Mouse (Mus musculus): ENCODE results near the gene Gli2. TPM values are rescaled to one million over a fixed set of nuclear protein-coding genes. Genes with fewer than 3 reads are reported as not detected.
A peak's percentile ranks its signal among the peaks of the same experiment; 100 is the strongest.

Gli2 gene
- total and polyA plus RNA-seq, 3 experiments: 1.5 to 11.3 TPM; not detected in 1

DNA sequence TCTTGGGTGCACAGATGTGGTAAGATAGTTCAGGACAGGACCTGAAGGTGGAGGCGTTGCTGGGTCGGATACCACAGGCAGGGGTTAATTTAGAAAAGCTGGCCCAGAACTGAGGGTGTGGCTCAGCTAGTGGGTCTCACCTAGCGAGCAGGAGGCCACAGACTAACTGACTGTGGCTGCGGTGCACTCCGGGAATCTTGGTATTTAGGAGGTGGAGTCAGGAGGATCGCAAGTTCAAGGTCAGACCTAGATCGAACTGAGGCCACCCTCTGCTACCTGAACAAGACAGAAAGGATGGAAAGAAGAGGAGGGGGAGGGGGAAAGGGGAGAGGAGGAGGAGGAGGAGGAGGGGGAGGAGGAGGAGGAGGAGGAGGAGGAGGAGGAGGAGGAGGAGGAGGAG lies 22.1 kb upstream of the Gli2 start:
- no peak overlapping the region for H3K9ac ChIP-seq (ENCODE audit: control insufficient read depth, low read depth, low read length, poor library complexity, severe bottlenecking)
- TF ChIP-seq GABPA (IDR thresholded peaks at IDR 0.05; ENCODE audit: low read depth, low read length) (no peak), POLR2AphosphoS2 (IDR thresholded peaks at IDR 0.05; ENCODE audit: low read length) (no peak), ELF1 (IDR thresholded peaks at IDR 0.05; ENCODE audit: low read depth, low read length) (no peak), GATA1 (IDR thresholded peaks at IDR 0.05; ENCODE audit: low read depth, low read length) (no peak), MEF2A (IDR thresholded peaks at IDR 0.05; ENCODE audit: extremely low read depth, insufficient replicate concordance, low read depth, low read length, poor library complexity, severe bottlenecking) (no peak), POLR2AphosphoS5 (IDR thresholded peaks at IDR 0.05; ENCODE audit: borderline replicate concordance, low read depth, low read length) (no peak), MYB (IDR thresholded peaks at IDR 0.05; ENCODE audit: low read depth, low read length) (no peak), NRF1 (IDR thresholded peaks at IDR 0.05; ENCODE audit: insufficient read depth, low read depth, low read length, poor library complexity, severe bottlenecking) (no peak), CHD1 (IDR thresholded peaks at IDR 0.05; ENCODE audit: low read depth, low read length) (no peak), BHLHE40 (IDR thresholded peaks at IDR 0.05; ENCODE audit: borderline replicate concordance, low read depth, low read length) (no peak), CTCF (IDR thresholded peaks at IDR 0.05 in 2 of 3, conservative IDR thresholded peaks at IDR 0.05 in 1 of 3; ENCODE audit: control insufficient read depth in 1 of 3, insufficient read depth in 1 of 3, low read depth in 2 of 3, low read length in 3 of 3, poor library complexity in 1 of 3, severe bottlenecking in 1 of 3) (no peak), MYC (IDR thresholded peaks at IDR 0.05; ENCODE audit: low read depth, low read length) (no peak), SIN3A (IDR thresholded peaks at IDR 0.05; ENCODE audit: low read length) (no peak), POLR2A (IDR thresholded peaks at IDR 0.05; ENCODE audit: control insufficient read depth in 1 of 2, insufficient read depth in 1 of 2, low read depth in 1 of 2, low read length in 2 of 2, poor library complexity in 1 of 2) (no peak), ZKSCAN1 (IDR thresholded peaks at IDR 0.05; ENCODE audit: low read depth, low read length) (no peak)
- no peak for DNase-seq (ENCODE audit: low read depth, low spot score)
- H3K4me3 ChIP-seq (ENCODE audit: control insufficient read depth in 1 of 2, insufficient read depth in 1 of 2, low read depth in 2 of 2, low read length in 2 of 2): no peak overlapping the region
- H3K36me3 ChIP-seq (ENCODE audit: control insufficient read depth in 1 of 2, insufficient read depth in 2 of 2, low read length in 2 of 2): no peaks in the 10 kb centered on the region
- no peaks in the 10 kb centered on the region for H3K27me3 ChIP-seq (ENCODE audit: control insufficient read depth in 1 of 2, insufficient read depth in 2 of 2, low read length in 2 of 2)
- no peaks in the 10 kb centered on the region for H3K79me2 ChIP-seq (ENCODE audit: control insufficient read depth, insufficient read depth, low read length, poor library complexity)
- no peak overlapping the region for H3K27ac ChIP-seq (ENCODE audit: control insufficient read depth, low read depth, low read length)
- H3K4me1 ChIP-seq (ENCODE audit: control insufficient read depth in 1 of 2, insufficient read depth in 2 of 2, low read length in 2 of 2): no peaks in the 10 kb centered on the region
- no peaks in the 10 kb centered on the region for H3K9me3 ChIP-seq (replicated peaks; ENCODE audit: insufficient read depth, low read length)

DNA sequence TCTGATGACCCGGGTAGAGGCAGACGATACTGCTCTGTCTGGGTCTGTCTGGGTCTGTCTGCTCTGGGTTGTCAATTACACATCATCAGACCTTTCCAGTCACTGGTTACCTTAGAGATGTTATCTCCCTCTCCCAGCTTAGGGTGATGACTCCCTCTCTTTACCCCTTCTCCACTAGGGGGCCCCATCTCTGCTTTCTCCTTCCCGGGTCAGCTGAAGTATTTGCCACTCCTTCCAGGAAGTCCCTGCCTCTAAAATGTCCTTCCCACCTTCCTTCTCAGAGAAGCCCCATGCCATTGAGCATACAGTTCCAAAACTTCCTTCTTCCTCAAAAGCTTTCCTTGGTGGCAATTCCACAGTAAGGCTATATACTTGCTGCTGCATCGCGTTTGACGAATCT lies 21.5 kb upstream of the Gli2 start:
- H3K9ac ChIP-seq (ENCODE audit: control insufficient read depth, low read depth, low read length, poor library complexity, severe bottlenecking): no peak overlapping the region
- H3K4me1 ChIP-seq (ENCODE audit: control insufficient read depth in 1 of 2, insufficient read depth in 2 of 2, low read length in 2 of 2): no peaks in the 10 kb centered on the region
- no peak for DNase-seq (ENCODE audit: low read depth, low spot score)
- no peaks in the 10 kb centered on the region for H3K79me2 ChIP-seq (ENCODE audit: control insufficient read depth, insufficient read depth, low read length, poor library complexity)
- H3K9me3 ChIP-seq (replicated peaks; ENCODE audit: insufficient read depth, low read length): no peaks in the 10 kb centered on the region
- TF ChIP-seq CHD1 (IDR thresholded peaks at IDR 0.05; ENCODE audit: low read depth, low read length) (no peak), CTCF (IDR thresholded peaks at IDR 0.05 in 2 of 3, conservative IDR thresholded peaks at IDR 0.05 in 1 of 3; ENCODE audit: control insufficient read depth in 1 of 3, insufficient read depth in 1 of 3, low read depth in 2 of 3, low read length in 3 of 3, poor library complexity in 1 of 3, severe bottlenecking in 1 of 3) (0 out of 6 replicates have a peak, but pooled peaks of 1 of the 3 experiments have one; percentile 2), TAL1 (IDR thresholded peaks at IDR 0.05; ENCODE audit: low read length) (no peak)
- no peaks in the 10 kb centered on the region for H3K27me3 ChIP-seq (ENCODE audit: control insufficient read depth in 1 of 2, insufficient read depth in 2 of 2, low read length in 2 of 2)
- no peak overlapping the region for H3K4me3 ChIP-seq (ENCODE audit: control insufficient read depth in 1 of 2, insufficient read depth in 1 of 2, low read depth in 2 of 2, low read length in 2 of 2)
- no peak overlapping the region for H3K27ac ChIP-seq (ENCODE audit: control insufficient read depth, low read depth, low read length)
- no peaks in the 10 kb centered on the region for H3K36me3 ChIP-seq (ENCODE audit: control insufficient read depth in 1 of 2, insufficient read depth in 2 of 2, low read length in 2 of 2)

Data from MEL (cell line).